Mouse (Mus musculus) hindbrain, embryonic 13.5 days (tissue): Measurements from ENCODE around the gene Trmt1. TPM values are rescaled to one million over a fixed set of nuclear protein-coding genes. Genes with fewer than 3 reads are reported as not detected.
A peak's percentile ranks its signal among the peaks of the same experiment; 100 is the strongest.

Experiments used
- ATAC-seq: fragments of 200-750 bp; cut with Nextera tagmentation; 2 replicates; pipeline ENCODE4 v1.8.0; 2017; ENCODE audit warnings: moderate TSS enrichment; ENCODE audit not compliant: low FRiP score
- H3K27ac ChIP-seq: fragments of 300-500 bp; sonication (generic); 2 replicates; pipeline ENCODE4 v1.5.1; 2015; ENCODE audit warnings: inconsistent platforms, mild to moderate bottlenecking, moderate library complexity
- H3K27me3 ChIP-seq: fragments of 300-500 bp; sonication (generic); 2 replicates; pipeline ENCODE4 v1.6.1; 2015; ENCODE audit warnings: mild to moderate bottlenecking, inconsistent platforms
- H3K36me3 ChIP-seq: fragments of 300-500 bp; sonication (generic); 2 replicates; pipeline ENCODE4 v1.6.1; 2015; ENCODE audit warnings: mild to moderate bottlenecking, inconsistent platforms
- H3K4me1 ChIP-seq: fragments of 300-500 bp; sonication (generic); replicated peaks from 2 replicates; pipeline ENCODE4 v1.6.1; 2015; ENCODE audit warnings: inconsistent platforms
- H3K4me2 ChIP-seq: fragments of 300-500 bp; sonication (generic); 2 replicates; pipeline ENCODE4 v1.6.1; 2015; ENCODE audit warnings: inconsistent platforms, mild to moderate bottlenecking, moderate library complexity
- H3K4me3 ChIP-seq: fragments of 300-500 bp; sonication (generic); 2 replicates; pipeline ENCODE4 v1.5.1; 2015; ENCODE audit warnings: mild to moderate bottlenecking, inconsistent platforms
- H3K9ac ChIP-seq: fragments of 300-500 bp; sonication (generic); 2 replicates; pipeline ENCODE4 v1.6.1; 2015; ENCODE audit warnings: mild to moderate bottlenecking, inconsistent platforms
- H3K9me3 ChIP-seq: fragments of 300-500 bp; sonication (generic); 2 replicates; pipeline ENCODE4 v1.6.1; 2016; ENCODE audit warnings: inconsistent platforms
- WGBS: fragments of 180-500 bp; shearing (Covaris S2); methylation state at CpG from one replicate; pipeline ENCODE4 v1.1.7; 2015; 5-methylcytosine and 5-hydroxymethylcytosine counted together
- polyA plus RNA-seq: library from polyadenylated mRNA; unstranded; fragments of >200 nt; fragmentation: Nextera tagmentation; extraction: Ambion mirVana; gene quantifications from 2 replicates; pipeline ENCODE4 v1.2.1, GENCODE M21; 2015

Gene Trmt1
- polyA plus RNA-seq: 51.9 and 60.3 TPM in 2 replicates

- peak within 1 kb of the TSS; percentile 95 for H3K4me2 ChIP-seq
- H3K9ac ChIP-seq: peak within 1 kb of the TSS; percentile 99
- peaks cover 15% of the 10 kb centered on the region for H3K36me3 ChIP-seq
- peaks cover 57% of the 10 kb centered on the region for H3K4me1 ChIP-seq
- H3K9me3 ChIP-seq: no peaks in the 10 kb centered on the region
- peak within 1 kb of the TSS; percentile 100 for H3K4me3 ChIP-seq
- H3K27ac ChIP-seq: peak within 1 kb of the TSS; percentile 89
- 6% methylated on average over 20 of the region's 20 CpGs for whole genome bisulfite sequencing
- no peak for ATAC-seq
- H3K27me3 ChIP-seq: no peaks in the 10 kb centered on the region
Observed at GRCm38 (mm10) chr8:84686191-84687002, at the start of gene Trmt1. Gene Trmt1, plus strand, starts transcription at chr8:84686307.

GRCm38 (mm10) chr8:84637946-84638554 lies 48.1 kb upstream of the Trmt1 start:
- 0 out of 2 replicates have a peak, but pooled peaks cover 3% of the 10 kb centered on the region for H3K27me3 ChIP-seq
- no peaks in the 10 kb centered on the region for H3K9me3 ChIP-seq
- H3K4me1 ChIP-seq: peaks cover 40% of the 10 kb centered on the region
- H3K4me3 ChIP-seq: peak overlapping the region; percentile 47
- H3K36me3 ChIP-seq: peaks cover 17% of the 10 kb centered on the region
- ATAC-seq: no peak
- WGBS: 37% methylated on average over 8 of the region's 8 CpGs
- peak overlapping the region; percentile 82 for H3K9ac ChIP-seq
- H3K27ac ChIP-seq: peak overlapping the region; percentile 89
- H3K4me2 ChIP-seq: peak overlapping the region; percentile 84

GRCm38 (mm10) chr8:84638555-84639161 lies 47.4 kb upstream of the Trmt1 start:
- Histone ChIP-seq H3K9ac (peak overlapping the region; percentile 82), H3K4me2 (peak overlapping the region; percentile 84), H3K27ac (peak overlapping the region; percentile 89), H3K4me1 (peaks cover 40% of the 10 kb centered on the region), H3K4me3 (peak overlapping the region; percentile 47), H3K36me3 (peaks cover 11% of the 10 kb centered on the region), H3K27me3 (0 out of 2 replicates have a peak, but pooled peaks cover 3% of the 10 kb centered on the region), H3K9me3 (no peaks in the 10 kb centered on the region)
- WGBS: under 1% methylated on average over 47 of the region's 52 CpGs
- peak; percentile 33 for ATAC-seq

- under 1% methylated on average over 99 of the region's 106 CpGs for WGBS
Observed at GRCm38 (mm10) chr8:84639162-84640009, 46.7 kb upstream of the Trmt1 start.

GRCm38 (mm10) chr8:84640010-84640588 lies 46.0 kb upstream of the Trmt1 start:
- peaks cover 26% of the 10 kb centered on the region for H3K4me1 ChIP-seq
- peak overlapping the region; percentile 47 for H3K4me3 ChIP-seq
- no peaks in the 10 kb centered on the region for H3K9me3 ChIP-seq
- no peak overlapping the region for H3K27ac ChIP-seq
- H3K27me3 ChIP-seq: 0 out of 2 replicates have a peak, but pooled peaks cover 3% of the 10 kb centered on the region
- H3K4me2 ChIP-seq: peak overlapping the region; percentile 53
- WGBS: 32% methylated on average over 9 of the region's 9 CpGs
- H3K36me3 ChIP-seq: 0 out of 2 replicates have a peak, but pooled peaks cover 5% of the 10 kb centered on the region
- ATAC-seq: no peak
- H3K9ac ChIP-seq: peak overlapping the region; percentile 62; the same call in 1 of the 2 replicates

More at GRCm38 (mm10) chr8:84639162-84640009, 46.7 kb upstream of the Trmt1 start:
- peak overlapping the region; percentile 47 for H3K4me3 ChIP-seq
- H3K36me3 ChIP-seq: peaks cover 7% of the 10 kb centered on the region; the same call in 1 of the 2 replicates
- H3K27ac ChIP-seq: peak overlapping the region; percentile 89
- H3K9me3 ChIP-seq: no peaks in the 10 kb centered on the region
- H3K27me3 ChIP-seq: 0 out of 2 replicates have a peak, but pooled peaks cover 3% of the 10 kb centered on the region
- peak overlapping the region; percentile 82 for H3K9ac ChIP-seq
- H3K4me2 ChIP-seq: peak overlapping the region; percentile 84
- peak; percentile 94 for ATAC-seq
- peaks cover 33% of the 10 kb centered on the region for H3K4me1 ChIP-seq

GRCm38 (mm10) chr8:84640617-84641294 lies 45.4 kb upstream of the Trmt1 start:
- Histone ChIP-seq H3K27me3 (0 out of 2 replicates have a peak, but pooled peaks cover 3% of the 10 kb centered on the region), H3K4me2 (no peak overlapping the region), H3K4me1 (peaks cover 20% of the 10 kb centered on the region), H3K36me3 (0 out of 2 replicates have a peak, but pooled peaks cover 5% of the 10 kb centered on the region), H3K9ac (no peak overlapping the region), H3K9me3 (no peaks in the 10 kb centered on the region), H3K4me3 (0 out of 2 replicates have a peak overlapping the region, but pooled peaks have one; percentile 8), H3K27ac (no peak overlapping the region)
- 74% methylated on average over 6 of the region's 7 CpGs for WGBS
- no peak for ATAC-seq

GRCm38 (mm10) chr8:84641578-84642361 lies 44.3 kb upstream of the Trmt1 start:
- 100% methylated on average over 1 of the region's 1 CpGs for WGBS
- Histone ChIP-seq H3K4me1 (peaks cover 14% of the 10 kb centered on the region), H3K36me3 (0 out of 2 replicates have a peak, but pooled peaks cover 2% of the 10 kb centered on the region), H3K27ac (no peak overlapping the region), H3K9ac (no peak overlapping the region), H3K27me3 (0 out of 2 replicates have a peak, but pooled peaks cover 3% of the 10 kb centered on the region), H3K4me3 (no peak overlapping the region), H3K9me3 (no peaks in the 10 kb centered on the region), H3K4me2 (no peak overlapping the region)
- no peak for ATAC-seq

GRCm38 (mm10) chr8:84643019-84643418 lies 43.1 kb upstream of the Trmt1 start:
- no peak for ATAC-seq
- H3K27me3 ChIP-seq: no peaks in the 10 kb centered on the region

GRCm38 (mm10) chr8:84646800-84647199 lies 39.3 kb upstream of the Trmt1 start:
- Histone ChIP-seq H3K27ac (0 out of 2 replicates have a peak overlapping the region, but pooled peaks have one; percentile 55), H3K27me3 (no peaks in the 10 kb centered on the region), H3K4me2 (no peak overlapping the region), H3K4me3 (no peak overlapping the region), H3K9me3 (no peaks in the 10 kb centered on the region), H3K9ac (no peak overlapping the region), H3K4me1 (peaks cover 20% of the 10 kb centered on the region), H3K36me3 (no peaks in the 10 kb centered on the region)
- no peak for ATAC-seq
- 53% methylated on average over 6 of the region's 6 CpGs for WGBS

More at GRCm38 (mm10) chr8:84643019-84643418, 43.1 kb upstream of the Trmt1 start:
- Histone ChIP-seq H3K9ac (no peak overlapping the region), H3K36me3 (no peaks in the 10 kb centered on the region), H3K4me2 (no peak overlapping the region), H3K27ac (no peak overlapping the region), H3K4me3 (no peak overlapping the region), H3K9me3 (no peaks in the 10 kb centered on the region), H3K4me1 (peaks cover 18% of the 10 kb centered on the region)
- WGBS: 77% methylated on average over 5 of the region's 5 CpGs

GRCm38 (mm10) chr8:84647461-84647901 lies 38.6 kb upstream of the Trmt1 start:
- peaks cover 20% of the 10 kb centered on the region for H3K4me1 ChIP-seq
- no peaks in the 10 kb centered on the region for H3K27me3 ChIP-seq
- H3K4me3 ChIP-seq: peak overlapping the region; percentile 30
- H3K9me3 ChIP-seq: no peaks in the 10 kb centered on the region
- H3K27ac ChIP-seq: peak overlapping the region; percentile 55
- 2% methylated on average over 14 of the region's 14 CpGs for WGBS
- peak; percentile 63 for ATAC-seq
- H3K4me2 ChIP-seq: peak overlapping the region; percentile 54
- no peaks in the 10 kb centered on the region for H3K36me3 ChIP-seq
- peak overlapping the region; percentile 64 for H3K9ac ChIP-seq
